Mouse (Mus musculus) embryonic fibroblast, embryonic 13.5 days (primary cell): ENCODE data around the gene 1810013L24Rik. TPM values are rescaled to one million over a fixed set of nuclear protein-coding genes. Genes with fewer than 3 reads are reported as not detected.
A peak's percentile ranks its signal among the peaks of the same experiment; 100 is the strongest.

Source experiments
- H3K27ac ChIP-seq: 2 replicates; pipeline ENCODE4 v1.5.1; 2012; ENCODE audit warnings: low read length, control low read depth, inconsistent platforms; ENCODE audit not compliant: insufficient read depth
- H3K4me1 ChIP-seq: 2 replicates; pipeline ENCODE4 v1.6.1; 2011; ENCODE audit warnings: low read length; ENCODE audit not compliant: control insufficient read depth, insufficient read depth
- H3K4me3 ChIP-seq: 2 replicates; pipeline ENCODE4 v1.5.1; 2011; ENCODE audit warnings: mild to moderate bottlenecking, control low read depth, low read length; ENCODE audit not compliant: insufficient read depth
- CTCF ChIP-seq: IDR thresholded peaks from 2 replicates; pipeline ENCODE4 v1.5.1; 2011; ENCODE audit warnings: mild to moderate bottlenecking, control low read depth, low read length, moderate library complexity, borderline replicate concordance; ENCODE audit not compliant: insufficient read depth
- POLR2A ChIP-seq: IDR thresholded peaks from 2 replicates; pipeline ENCODE4 v1.6.1; 2011; ENCODE audit warnings: low read depth, mild to moderate bottlenecking, control low read depth, low read length, moderate library complexity
- polyA plus RNA-seq: library from polyadenylated mRNA; stranded (reverse); fragments of >200 nt; gene quantifications from 2 replicates; pipeline ENCODE4 v1.2.4, GENCODE M21; 2011; ENCODE audit warnings: low read depth; ENCODE audit not compliant: missing spikeins, insufficient read length

1810013L24Rik gene
- polyA plus RNA-seq, 1 experiment = 102 TPM

DNA sequence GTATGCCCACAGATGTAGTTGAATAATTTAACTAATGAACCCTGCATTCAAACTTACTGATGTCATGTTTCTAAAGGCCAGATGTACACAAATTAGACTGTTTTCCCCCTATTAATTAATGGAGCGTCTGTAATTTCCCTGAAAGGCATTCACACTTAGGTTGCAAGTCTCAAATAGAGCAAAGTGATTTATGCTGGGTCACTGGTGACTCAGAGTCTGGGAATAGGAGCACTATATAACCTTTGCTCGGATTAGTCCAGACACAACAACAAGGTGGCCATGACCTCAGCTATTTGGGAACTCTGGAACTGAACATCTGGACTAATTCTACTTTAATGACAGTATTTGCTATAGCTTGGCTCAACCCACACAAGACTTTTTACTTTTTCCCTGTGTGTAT, 34.0 kb upstream of the 1810013L24Rik start:
- Histone ChIP-seq H3K4me1 (peaks cover 3% of the 10 kb centered on the region; the same call in 1 of the 2 replicates), H3K27ac (no peak overlapping the region), H3K4me3 (no peak overlapping the region)
- no peak for TF ChIP-seq CTCF
- no peak for TF ChIP-seq POLR2A

DNA sequence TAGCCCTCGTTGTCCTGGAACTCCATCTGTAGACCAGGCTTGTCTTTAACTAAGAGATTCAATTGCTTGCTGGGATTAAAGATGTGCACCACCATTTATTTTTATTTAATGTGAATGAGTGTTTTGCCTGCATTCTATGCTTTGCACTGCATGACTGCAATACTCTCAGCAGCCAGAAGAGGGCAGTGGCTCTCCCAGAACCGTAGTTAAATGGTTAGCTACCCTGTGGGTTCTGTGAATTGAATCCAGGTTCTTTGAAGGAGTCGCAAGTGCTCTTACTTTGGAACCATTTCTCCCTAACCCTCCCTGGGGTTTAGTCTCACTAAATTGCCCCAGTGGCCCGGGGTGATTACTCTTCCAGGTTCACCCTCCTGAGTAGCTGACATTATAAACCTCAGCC, 23.2 kb upstream of the 1810013L24Rik start:
- peaks cover 6% of the 10 kb centered on the region; the same call in 1 of the 2 replicates for H3K4me1 ChIP-seq
- H3K4me3 ChIP-seq = no peak overlapping the region
- TF ChIP-seq CTCF = no peak
- no peak for TF ChIP-seq POLR2A
- no peak overlapping the region for H3K27ac ChIP-seq

DNA sequence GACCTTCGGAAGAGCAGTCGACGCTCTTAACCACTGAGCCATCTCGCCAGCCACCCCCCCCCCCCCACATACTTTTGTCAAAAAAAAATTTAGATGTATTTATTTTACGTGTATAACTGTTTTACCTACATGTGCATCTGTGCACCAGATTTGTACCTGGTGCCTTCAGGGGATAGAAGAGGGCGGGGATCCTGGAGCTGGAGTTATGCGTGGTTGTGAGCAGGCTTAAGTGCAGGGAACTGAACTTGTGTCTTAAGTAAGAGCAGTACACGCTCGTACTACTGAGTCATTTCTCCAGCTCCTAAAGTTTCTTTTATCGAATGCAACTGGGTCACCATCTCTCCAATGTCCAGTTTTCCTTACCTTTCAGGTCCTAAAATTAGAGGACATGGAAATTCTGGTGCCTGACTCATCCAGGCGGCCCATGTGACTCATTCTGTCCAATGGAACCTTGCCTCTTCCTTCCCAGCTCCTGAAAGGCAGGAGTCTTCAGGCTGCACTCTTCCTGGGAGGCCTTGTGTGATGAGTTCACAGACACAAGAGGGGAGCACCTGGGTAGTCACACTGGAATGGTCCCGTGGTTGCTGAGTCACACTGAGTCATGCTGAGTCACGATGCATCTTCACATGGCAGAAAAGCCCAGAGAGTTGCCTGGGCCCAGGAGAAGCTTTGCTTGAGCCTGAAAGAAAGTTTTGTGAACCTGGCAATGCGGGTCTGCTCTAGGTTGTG, 19.3 kb upstream of the 1810013L24Rik start:
- Histone ChIP-seq H3K4me3 (no peak overlapping the region), H3K4me1 (peaks cover 7% of the 10 kb centered on the region; the same call in 1 of the 2 replicates)
- TF ChIP-seq CTCF (no peak), POLR2A (0 out of 2 replicates have a peak, but pooled peaks have one; percentile 14)

DNA sequence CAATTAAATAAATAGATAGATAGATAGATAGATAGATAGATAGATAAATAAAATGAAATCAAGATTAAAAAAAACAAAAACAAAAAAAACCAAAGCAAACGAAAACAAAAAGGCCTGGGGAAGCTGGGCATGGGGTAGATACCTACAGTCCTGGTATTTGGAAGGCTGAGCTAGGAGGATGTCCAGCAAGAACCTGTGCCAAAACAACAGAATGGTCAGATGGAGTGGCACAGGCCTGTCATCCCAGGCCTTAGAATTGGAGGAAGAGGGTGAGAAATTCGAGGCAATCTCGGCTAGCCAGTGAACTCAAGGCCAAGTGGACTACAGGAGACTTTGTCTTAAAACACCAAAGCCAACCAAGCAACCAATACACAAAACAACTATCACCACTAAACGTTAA, 12.0 kb upstream of the 1810013L24Rik start:
- Histone ChIP-seq H3K4me1 (no peaks in the 10 kb centered on the region), H3K4me3 (no peak overlapping the region), H3K27ac (no peak overlapping the region)
- TF ChIP-seq POLR2A = no peak
- TF ChIP-seq CTCF = no peak

More for the DNA sequence above, 19.3 kb upstream of the 1810013L24Rik start:
- peak overlapping the region; percentile 51 for H3K27ac ChIP-seq

DNA sequence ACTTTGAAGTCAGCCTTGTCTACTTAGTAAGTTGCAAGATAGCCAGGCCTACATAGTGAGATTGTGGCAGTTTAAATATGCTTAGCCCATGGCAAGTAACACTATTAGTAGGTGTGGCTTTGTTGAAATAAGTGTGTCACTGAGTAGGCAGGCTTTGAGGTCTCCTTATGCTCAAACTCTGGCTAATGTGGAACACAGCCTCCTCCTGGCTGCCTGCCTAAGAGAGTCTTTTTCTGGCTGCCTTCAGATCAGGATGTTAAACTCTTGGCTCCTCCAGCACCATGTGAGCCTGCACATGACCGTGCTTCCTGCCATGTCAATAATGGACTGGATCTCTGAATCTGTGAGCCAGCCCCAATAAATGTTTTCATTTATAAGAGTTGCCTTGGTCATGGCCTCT, 8.5 kb upstream of the 1810013L24Rik start:
- no peak overlapping the region for H3K4me3 ChIP-seq
- no peaks in the 10 kb centered on the region for H3K4me1 ChIP-seq
- H3K27ac ChIP-seq = no peak overlapping the region
- TF ChIP-seq CTCF = no peak

DNA sequence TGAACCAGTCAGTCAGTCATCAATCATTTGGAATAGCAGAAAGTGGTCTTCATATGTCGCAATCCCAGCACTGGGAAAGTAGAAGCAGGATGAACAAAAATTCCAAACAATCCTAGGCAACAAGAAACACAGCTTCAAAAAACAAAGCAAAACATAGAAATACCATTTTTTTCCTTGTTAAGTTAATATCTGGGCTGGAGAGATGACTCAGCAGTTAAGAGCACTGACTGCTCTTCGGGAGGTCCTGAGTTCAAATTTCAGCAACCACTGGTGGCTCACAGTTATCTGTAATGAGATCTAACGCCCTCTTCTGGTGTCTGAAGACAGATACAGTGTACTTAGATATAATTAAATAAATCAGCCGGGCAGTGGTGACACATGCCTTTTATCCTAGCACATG, 7.3 kb upstream of the 1810013L24Rik start:
- Histone ChIP-seq H3K4me3 (no peak overlapping the region), H3K4me1 (no peaks in the 10 kb centered on the region), H3K27ac (no peak overlapping the region)
- TF ChIP-seq POLR2A (no peak), CTCF (no peak)

DNA sequence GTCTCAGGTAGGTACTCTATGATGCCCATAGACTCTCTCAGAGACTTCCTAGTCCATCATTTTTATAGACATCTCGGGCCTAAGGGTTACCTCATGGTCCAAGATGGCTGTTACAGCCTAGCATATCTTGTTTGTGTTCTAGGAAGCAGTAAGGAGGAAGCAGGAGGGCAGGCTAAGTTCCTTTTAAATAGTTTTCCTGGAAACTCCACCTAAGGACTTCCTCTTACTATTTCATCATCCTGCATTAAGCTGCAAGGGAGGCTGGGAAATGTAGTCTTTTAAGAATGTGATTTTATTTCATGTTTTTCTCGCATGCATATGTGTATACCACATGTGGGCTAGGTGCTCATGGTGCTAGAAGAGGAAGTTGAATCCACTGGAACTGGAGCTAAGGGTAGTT, 6.2 kb upstream of the 1810013L24Rik start:
- no peak for TF ChIP-seq POLR2A
- no peak for TF ChIP-seq CTCF
- Histone ChIP-seq H3K4me3 (no peak overlapping the region), H3K4me1 (no peaks in the 10 kb centered on the region), H3K27ac (no peak overlapping the region)

DNA sequence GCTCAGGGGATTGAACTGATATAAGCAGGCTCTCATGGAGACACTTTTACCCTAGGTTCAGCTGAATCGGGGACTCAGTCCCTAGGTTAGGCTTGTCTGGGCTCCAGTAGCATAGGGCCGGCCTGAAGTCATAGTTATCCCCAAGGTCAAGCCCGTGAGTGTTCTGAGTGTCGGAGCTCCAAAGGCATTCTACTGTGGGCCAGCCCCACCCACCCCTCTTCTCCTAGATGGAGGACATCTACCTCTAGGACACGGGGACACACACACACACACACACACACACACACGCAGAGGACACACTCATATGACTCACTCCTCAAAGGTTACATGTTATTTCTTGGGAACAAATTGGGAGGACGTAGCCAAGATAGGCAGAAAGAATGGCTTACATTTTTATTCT, 2.5 kb upstream of the 1810013L24Rik start:
- Histone ChIP-seq H3K27ac (no peak overlapping the region), H3K4me1 (no peaks in the 10 kb centered on the region), H3K4me3 (no peak overlapping the region)
- TF ChIP-seq POLR2A (no peak), CTCF (no peak)

DNA sequence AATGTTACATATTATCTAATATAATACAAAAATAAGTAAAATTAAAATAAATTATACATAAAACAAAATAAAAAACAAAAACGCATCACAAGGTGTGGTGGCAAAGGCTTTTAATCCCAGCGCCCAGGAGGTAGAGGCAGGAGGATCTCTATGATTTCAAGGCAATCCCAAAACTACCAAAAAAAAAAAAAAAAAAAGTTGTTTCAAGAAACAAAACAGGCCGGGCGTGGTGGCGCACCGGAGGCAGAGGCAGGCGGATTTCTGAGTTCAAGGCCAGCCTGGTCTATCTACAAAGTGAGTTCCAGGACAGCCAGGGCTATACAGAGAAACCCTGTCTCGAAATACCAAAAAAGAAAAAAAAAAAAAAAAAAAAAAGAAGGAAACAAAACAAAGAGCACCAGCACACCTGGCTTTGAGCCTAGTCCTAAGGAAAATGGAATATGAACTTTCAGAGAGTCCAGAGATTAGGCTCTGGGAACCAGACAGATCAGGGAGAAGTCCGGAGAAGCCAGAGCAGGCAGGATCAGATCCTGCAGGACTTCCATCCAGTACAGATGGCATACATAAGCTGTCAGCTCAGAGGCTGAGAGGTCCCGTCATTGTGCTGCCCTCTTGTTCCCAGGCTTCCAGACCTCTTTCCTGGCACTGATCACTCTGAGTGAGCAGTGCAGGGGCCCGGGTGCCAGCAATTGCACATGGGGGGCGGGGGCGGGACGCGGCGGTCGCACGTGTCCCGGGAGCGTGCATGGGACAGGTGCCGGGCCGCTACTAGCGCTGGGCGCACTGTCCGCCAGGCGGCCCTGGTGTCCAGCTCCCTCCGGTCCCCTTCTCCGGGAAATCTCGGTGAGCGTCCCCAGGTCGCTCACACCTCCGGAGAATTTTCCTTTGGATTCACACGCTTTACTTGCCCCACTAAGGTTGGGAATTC, 1.0 kb upstream of the 1810013L24Rik start:
- Histone ChIP-seq H3K4me3 (peak overlapping the region; percentile 46), H3K27ac (peak overlapping the region; percentile 95), H3K4me1 (no peaks in the 10 kb centered on the region)
- no peak; the same call in 1 of the 2 replicates for TF ChIP-seq POLR2A
- TF ChIP-seq CTCF = 0 out of 2 replicates have a peak, but pooled peaks have one; percentile 24
